Mouse (Mus musculus): ENCODE measurements at regions not wholly inside any gene's neighbourhood (a gene's known extent, or its start where the extent isn't known, plus 50 kb on each side); places are given as distances from the start of the nearest gene placed in this dataset.

DNA sequence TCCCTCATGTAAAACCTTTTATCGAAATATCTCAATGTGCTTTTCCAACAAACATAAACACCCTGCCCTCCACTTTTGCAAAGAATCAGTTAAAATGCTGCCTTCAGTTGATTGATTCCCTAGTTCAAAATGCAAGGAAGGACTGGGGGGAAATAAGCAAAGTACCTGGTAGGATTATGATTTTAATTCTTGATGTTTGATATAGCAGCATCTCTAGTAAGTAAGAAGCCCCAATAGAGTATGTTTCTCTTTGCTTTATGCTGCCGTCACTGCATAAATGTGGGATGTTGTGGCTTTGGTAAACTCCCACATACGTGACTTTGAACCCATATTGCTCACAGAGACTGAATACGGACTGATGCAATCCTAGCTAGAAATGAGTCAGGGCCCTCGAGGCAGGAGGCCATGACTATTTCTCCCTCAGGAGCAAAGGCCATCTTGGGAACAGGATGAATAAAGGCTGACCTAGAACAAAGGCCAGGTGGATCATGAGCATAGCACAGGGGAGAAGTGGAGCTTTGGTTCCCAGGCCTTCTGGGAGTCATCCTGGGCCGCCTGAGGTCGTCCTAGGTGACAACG, 179.0 kb upstream of the Klf7 start:
- TF ChIP-seq MAX (IDR thresholded peaks at IDR 0.05; ENCODE audit: low read depth): no peak
- no peak for TF ChIP-seq POLR2A (IDR thresholded peaks at IDR 0.05; ENCODE audit: insufficient read length, low read depth)
- TF ChIP-seq MYOD1 (IDR thresholded peaks at IDR 0.05; ENCODE audit: control insufficient read depth in 1 of 3, insufficient read length in 2 of 3, low read depth in 2 of 3): no peak
- TF ChIP-seq TCF3 (IDR thresholded peaks at IDR 0.05; ENCODE audit: insufficient read length, low read depth): no peak
- TF ChIP-seq POLR2AphosphoS2 (IDR thresholded peaks at IDR 0.05; ENCODE audit: insufficient read length, low read depth): no peak
- no peak for TF ChIP-seq USF1 (IDR thresholded peaks at IDR 0.05; ENCODE audit: low read depth)
- TF ChIP-seq SRF (IDR thresholded peaks at IDR 0.05; ENCODE audit: control insufficient read depth, insufficient read length, low read depth): no peak
- TF ChIP-seq CEBPB (IDR thresholded peaks at IDR 0.05; ENCODE audit: insufficient read depth, poor library complexity, severe bottlenecking): peak; percentile 89
